Comparison of ENCODE assay signal across 26 mouse cellular contexts in the genomic region with DNA sequence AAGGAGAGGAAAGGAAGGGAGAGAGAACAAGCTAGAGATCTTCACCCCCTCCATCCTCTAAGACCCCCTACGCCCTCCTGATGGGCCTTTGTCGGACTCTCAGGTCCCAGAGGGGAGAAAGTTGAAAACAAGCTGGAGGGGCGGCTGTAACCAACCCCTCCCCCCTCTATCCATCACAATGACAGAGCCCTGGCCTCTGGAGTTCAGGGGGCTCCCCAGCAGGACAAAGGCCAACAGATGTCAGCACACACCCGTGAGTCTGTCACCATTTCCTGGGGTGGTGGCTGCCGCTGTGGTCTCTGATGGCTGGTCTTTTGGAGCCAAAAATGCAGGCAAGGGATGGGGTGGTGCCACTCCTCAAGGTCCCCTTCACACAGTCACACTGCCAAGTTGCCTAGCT. TPM values are rescaled to one million over a fixed set of nuclear protein-coding genes. Genes with fewer than 3 reads are reported as not detected.
DNase-seq lines count a peak whose midpoint lies in the region; ATAC-seq and TF ChIP-seq lines count a peak whose summit lies in the region.
"Had no signal": no experiment of that assay in that cellular context is flagged by ENCODE, and none has a peak within 500 bp of the region (broad histone marks: within the 10 kb centered on the region; RNA-seq: fewer than 3 reads in every experiment).

No protein-coding gene starts in this region.

- TF ChIP-seq EP300 in CH12.LX (IDR thresholded peaks at IDR 0.05; ENCODE audit: low read length) = no peak

- WGBS in kidney, adult 2 months = 56% methylated on average over 5 of the region's 5 CpGs
- 23% methylated on average over 5 of the region's 5 CpGs for WGBS in neural tube, embryonic 15.5 days

- no peaks in the 10 kb centered on the region for H3K9me3 ChIP-seq in CH12.LX (replicated peaks; ENCODE audit: low read length)
- H3K9me3 ChIP-seq in E14TG2a.4 (ENCODE audit: low read length) = no peaks in the 10 kb centered on the region
- H3K9me3 ChIP-seq in neural tube, embryonic 15.5 days (replicated peaks) = no peaks in the 10 kb centered on the region
- H3K9me3 ChIP-seq: forebrain, embryonic 15.5 days; liver, embryonic 12.5 days; midbrain, embryonic 10.5 days; midbrain, embryonic 15.5 days had no signal

- in situ Hi-C loops in CH12.LX (cut with MboI; ENCODE audit: low pct_ligation_motif_present, low pct_unique_long_range_greater_than_20kb, low sequenced_read_pairs) = loop anchor here (5.0 kb wide), 1 partner anchor 124 kb away; no protein-coding TSS in a partner anchor

- no peak for TF ChIP-seq POLR2A in kidney, adult 2 months (IDR thresholded peaks at IDR 0.05; ENCODE audit: low read depth, low read length)
- TF ChIP-seq POLR2A in CH12.LX (IDR thresholded peaks at IDR 0.05; ENCODE audit: low read depth, low read length) = no peak

- dilution Hi-C loops in CH12.LX (cut with MboI; ENCODE audit: extremely low pct_ligation_motif_present, extremely low pct_unique_long_range_greater_than_20kb, low sequenced_read_pairs) = no loop called here

- no peak for TF ChIP-seq CTCF in kidney, adult 2 months (conservative IDR thresholded peaks at IDR 0.05; ENCODE audit: insufficient read depth, insufficient read length, low read depth, low read length)
- TF ChIP-seq CTCF in CH12.LX (conservative IDR thresholded peaks at IDR 0.05 in 1 of 2, IDR thresholded peaks at IDR 0.05 in 1 of 2; ENCODE audit: low read depth in 2 of 2, low read length in 2 of 2) = peak in 1 of 2 experiments; percentile 32; a peak in 2 of 4 replicates
- TF ChIP-seq CTCF in E14TG2a.4 (conservative IDR thresholded peaks at IDR 0.05; ENCODE audit: low read length) = no peak

- peak; percentile 26 for TF ChIP-seq RAD21 in CH12.LX (IDR thresholded peaks at IDR 0.05; ENCODE audit: low read depth, low read length)

- H3K4me2 ChIP-seq in CH12.LX (ENCODE audit: insufficient read depth, low read depth, poor library complexity, severe bottlenecking) = no peak overlapping the region
- H3K4me2 ChIP-seq in neural tube, embryonic 15.5 days = no peak overlapping the region
- H3K4me2 ChIP-seq: forebrain, embryonic 15.5 days; heart, embryonic 11.5 days; liver, embryonic 12.5 days; midbrain, embryonic 15.5 days had no signal

- DNase-seq in kidney, adult 2 months = peak; percentile 21
- no peak for DNase-seq in kidney, adult 11 months
- DNase-seq in CH12.LX (ENCODE audit: extremely low read depth) = no peak
- DNase-seq in embryo, embryonic 11 days = peak; percentile 45
- no peak for DNase-seq in ovary, postnatal 36 days (ENCODE audit: low spot score)
- DNase-seq: adrenal gland, adult 2 months; B cell, adult 2 months; cerebellum, adult 8-10 months; cerebellum, postnatal 25 days; gastrocnemius, postnatal 25 days; liver, postnatal 0 days; right cerebral cortex, adult 18-20 months; thymus, adult 18-20 months; thymus, postnatal 4 days had no signal

- H3K9ac ChIP-seq in CH12.LX (ENCODE audit: insufficient read depth, low read depth) = no peak overlapping the region
- no peak overlapping the region for H3K9ac ChIP-seq in neural tube, embryonic 15.5 days (replicated peaks)
- H3K9ac ChIP-seq: forebrain, embryonic 15.5 days; liver, embryonic 12.5 days; liver, postnatal 0 days; midbrain, embryonic 15.5 days had no signal

- H3K4me1 ChIP-seq in kidney, adult 2 months (ENCODE audit: control insufficient read depth, insufficient read depth, low read length) = peaks cover 10% of the 10 kb centered on the region; the same call in 1 of the 2 replicates
- H3K4me1 ChIP-seq in CH12.LX (ENCODE audit: control insufficient read depth in 1 of 2, insufficient read depth in 2 of 2) (peaks cover 5 to 52% of the 10 kb centered on the region in 2 experiments), E14TG2a.4 (replicated peaks; ENCODE audit: low read depth, low read length) (peaks cover 99% of the 10 kb centered on the region)
- peaks cover 54% of the 10 kb centered on the region for H3K4me1 ChIP-seq in neural tube, embryonic 15.5 days

- H3K27me3 ChIP-seq in kidney, adult 2 months (replicated peaks; ENCODE audit: control insufficient read depth, insufficient read depth, low read length) = no peaks in the 10 kb centered on the region
- H3K27me3 ChIP-seq in CH12.LX (replicated peaks) (no peaks in the 10 kb centered on the region), E14TG2a.4 (ENCODE audit: insufficient read depth, low read length) (no peaks in the 10 kb centered on the region)
- H3K27me3 ChIP-seq in neural tube, embryonic 15.5 days (replicated peaks) = peaks cover 4% of the 10 kb centered on the region; the same call in 1 of the 2 replicates
- H3K27me3 ChIP-seq: midbrain, embryonic 15.5 days had no signal

- no peaks in the 10 kb centered on the region for H3K36me3 ChIP-seq in kidney, adult 2 months (ENCODE audit: control insufficient read depth, insufficient read depth, low read length)
- H3K36me3 ChIP-seq in CH12.LX (replicated peaks in 1 of 2; ENCODE audit: control insufficient read depth in 1 of 2, insufficient read depth in 1 of 2, low read length in 1 of 2) = no peaks in the 10 kb centered on the region
- H3K36me3 ChIP-seq in E14TG2a.4 (ENCODE audit: insufficient read depth, low read length) = no peaks in the 10 kb centered on the region
- no peaks in the 10 kb centered on the region for H3K36me3 ChIP-seq in neural tube, embryonic 15.5 days
- H3K36me3 ChIP-seq: forebrain, embryonic 15.5 days; liver, embryonic 12.5 days; midbrain, embryonic 10.5 days; midbrain, embryonic 15.5 days had no signal

- H3K27ac ChIP-seq in kidney, adult 2 months (ENCODE audit: insufficient read depth, low read depth, low read length) = no peak overlapping the region
- no peak overlapping the region for H3K27ac ChIP-seq in CH12.LX (ENCODE audit: insufficient read depth, low read depth)
- no peak overlapping the region for H3K27ac ChIP-seq in neural tube, embryonic 15.5 days (replicated peaks)
- H3K27ac ChIP-seq: forebrain, embryonic 15.5 days; layer of hippocampus, adult 2 months; left cerebral cortex, adult 2 months; liver, embryonic 12.5 days; midbrain, embryonic 10.5 days; midbrain, embryonic 15.5 days; stomach, postnatal 0 days had no signal

- no peak for ATAC-seq in neural tube, embryonic 15.5 days (ENCODE audit: low FRiP score)
- ATAC-seq: activated CD4-positive, CD25-positive, alpha-beta regulatory T cell, adult 4 months; forebrain, embryonic 15.5 days; intestine, embryonic 16.5 days; liver, embryonic 12.5 days; liver, postnatal 0 days; midbrain, embryonic 15.5 days had no signal

- H3K4me3 ChIP-seq in kidney, adult 2 months (ENCODE audit: insufficient read depth, low read depth, low read length) = no peak overlapping the region
- no peak overlapping the region for H3K4me3 ChIP-seq in CH12.LX (replicated peaks in 1 of 3; ENCODE audit: low read depth in 2 of 3, low read length in 2 of 3, poor library complexity in 1 of 3)
- peak overlapping the region; percentile 56 for H3K4me3 ChIP-seq in E14TG2a.4 (replicated peaks; ENCODE audit: low read length)
- no peak overlapping the region for H3K4me3 ChIP-seq in neural tube, embryonic 15.5 days (replicated peaks)
- H3K4me3 ChIP-seq: forebrain, embryonic 15.5 days; layer of hippocampus, adult 2 months; left cerebral cortex, adult 2 months; liver, embryonic 12.5 days; midbrain, embryonic 10.5 days; midbrain, embryonic 15.5 days had no signal

- H3K79me2 ChIP-seq in CH12.LX (replicated peaks; ENCODE audit: control insufficient read depth, extremely low read depth, insufficient read depth, poor library complexity, severe bottlenecking) = no peaks in the 10 kb centered on the region

TF ChIP-seq in CH12.LX, 34 proteins besides CTCF, POLR2A, EP300 and RAD21:
- TF ChIP-seq SMC3 (IDR thresholded peaks at IDR 0.05; ENCODE audit: low read depth, low read length) (no peak), TBP (conservative IDR thresholded peaks at IDR 0.05; ENCODE audit: low read depth, low read length) (no peak)

RNA-seq across cellular contexts. Expression of a gene that starts 52.9 kb away (rescaled TPM):
- polyA plus RNA-seq in kidney, adult 2 months (2012; rRNA removed) = 14.9 and 16.8 TPM in 2 replicates
- 16.7 and 17.2 TPM in 2 replicates for total RNA-seq in CH12.LX (2012; rRNA removed)
- 6.1 and 6.9 TPM in 2 replicates for total RNA-seq in CH12.LX (2014; rRNA removed)
- polyA plus RNA-seq in CH12.LX (2012; ENCODE audit: insufficient read length, low read depth) = 12.2 and 12.8 TPM in 2 replicates
- polyA plus RNA-seq in neural tube, embryonic 15.5 days (2015; fragmentation: Nextera tagmentation; extraction: Ambion mirVana) = 20.5 and 23.6 TPM in 2 replicates

Comparison
In these comparisons a context has a peak if more than half of its experiments do, and no peak if none do; other contexts are left out.
1. DNase-seq: peak in kidney, adult 2 months (single experiment) and embryo, embryonic 11 days (single experiment); none in kidney, adult 11 months (single experiment), CH12.LX (single experiment) and ovary, postnatal 36 days (single experiment).